Mouse (Mus musculus): ENCODE measurements at regions not wholly inside any gene's neighbourhood (a gene's known extent, or its start where the extent isn't known, plus 50 kb on each side); places are given as distances from the start of the nearest gene placed in this dataset.

DNA sequence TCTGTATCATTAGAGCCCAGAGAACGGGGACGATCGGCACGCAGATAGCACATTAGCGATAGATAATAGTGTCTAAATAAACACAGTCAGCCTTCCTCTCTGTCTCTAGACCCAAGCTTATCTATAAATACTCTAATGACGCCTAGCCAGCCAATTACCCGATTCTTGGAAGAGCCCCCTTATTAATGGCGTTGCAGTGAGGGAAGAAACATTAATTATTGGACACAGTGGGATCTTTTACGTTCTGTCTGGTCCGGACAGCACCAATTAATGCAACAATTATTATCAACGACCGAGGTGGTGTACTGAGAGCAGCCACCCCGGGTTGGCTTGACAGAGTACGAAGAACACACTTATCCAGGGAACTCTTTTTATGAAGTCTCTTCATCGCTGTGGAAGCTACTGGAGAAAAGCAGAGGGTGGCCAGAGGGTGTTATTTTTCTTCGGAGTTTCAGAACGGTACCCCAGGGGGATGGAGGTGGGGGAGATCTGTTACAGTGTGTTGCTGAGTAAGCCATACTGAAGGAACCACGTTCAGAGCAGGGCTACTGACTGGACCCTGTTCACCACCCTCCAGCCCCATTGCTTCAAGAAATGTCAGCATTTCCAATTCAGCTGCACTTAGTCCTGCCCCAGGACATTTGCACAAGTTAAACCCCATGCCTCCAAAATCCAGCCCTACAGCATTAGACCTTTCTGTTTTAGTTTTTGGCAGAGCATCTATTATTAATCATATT, 195.6 kb downstream of the Emx2 start:
- TF ChIP-seq CTCF (IDR thresholded peaks at IDR 0.05; ENCODE audit: borderline replicate concordance, insufficient read depth, low read length) (no peak), POLR2A (IDR thresholded peaks at IDR 0.05; ENCODE audit: low read depth, low read length) (no peak)

All from embryonic fibroblast, embryonic 13.5 days (primary cell).